Mouse (Mus musculus): ENCODE data around the gene Gpsm3. TPM values are rescaled to one million over a fixed set of nuclear protein-coding genes. Genes with fewer than 3 reads are reported as not detected.
"Not testable (repeated sequence)": the region's sequence is repeated elsewhere in the genome, so short reads cannot be mapped to it uniquely, and the experiment has no call there.

Gene Gpsm3
- 11.3 and 18.5 TPM in 2 replicates for polyA plus RNA-seq (2015; fragmentation: Nextera tagmentation; extraction: Ambion mirVana)

DNA sequence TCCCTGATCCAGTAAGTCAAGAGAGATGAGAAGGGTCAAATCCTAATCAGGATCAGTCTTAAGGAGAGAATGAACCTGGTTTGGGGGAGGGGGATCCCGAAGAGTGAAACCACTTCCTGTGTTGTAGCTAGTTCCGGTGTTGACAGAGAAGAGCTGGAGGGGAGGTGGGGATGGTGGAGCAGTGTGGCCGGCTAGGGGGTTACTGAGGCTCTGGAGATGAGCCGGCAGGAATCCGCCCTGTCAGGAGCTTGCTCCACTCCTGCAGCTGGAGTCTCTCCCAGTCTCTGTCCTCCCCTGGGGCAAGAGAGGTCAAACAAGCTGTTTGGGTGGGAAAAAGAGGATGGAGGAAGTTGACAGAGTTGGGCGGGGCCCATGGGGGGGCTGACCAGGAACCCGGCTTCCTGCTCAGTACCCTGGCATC is at the start of gene Gpsm3:
Gpsm3 (plus strand) TSS at position 126 of the 421 bp plus-strand sequence.
- H3K4me2 ChIP-seq (ENCODE audit: low read depth, low read length) = peak within 1 kb of the TSS; percentile 100
- no peaks in the 10 kb centered on the region for H3K9me3 ChIP-seq (replicated peaks; ENCODE audit: control insufficient read depth, low read length)
- no peaks in the 10 kb centered on the region for H3K27me3 ChIP-seq (ENCODE audit: control insufficient read depth, insufficient read depth, low read length)
- peak within 1 kb of the TSS; percentile 87 for H3K4me3 ChIP-seq (ENCODE audit: low read length)
- 0 out of 2 replicates have a peak, but pooled peaks cover 3% of the 10 kb centered on the region for H3K36me3 ChIP-seq (ENCODE audit: control insufficient read depth, insufficient read depth)
- WGBS = 30% methylated on average over 7 of the region's 7 CpGs
- no peak for ATAC-seq (replicated peaks; ENCODE audit: extremely low read depth, insufficient read depth, low FRiP score)
- H3K4me1 ChIP-seq (ENCODE audit: control insufficient read depth, insufficient read depth, low read length) = peaks cover 49% of the 10 kb centered on the region
- peak within 1 kb of the TSS; percentile 79 for H3K9ac ChIP-seq (ENCODE audit: low read length)
- peak within 1 kb of the TSS; percentile 88 for H3K27ac ChIP-seq (ENCODE audit: low read length)

- H3K27me3 ChIP-seq (ENCODE audit: control insufficient read depth, insufficient read depth, low read length); H3K9ac ChIP-seq (ENCODE audit: low read length); ATAC-seq (replicated peaks; ENCODE audit: extremely low read depth, insufficient read depth, low FRiP score); H3K27ac ChIP-seq (ENCODE audit: low read length); H3K36me3 ChIP-seq (ENCODE audit: control insufficient read depth, insufficient read depth); H3K9me3 ChIP-seq (replicated peaks; ENCODE audit: control insufficient read depth, low read length); H3K4me1 ChIP-seq (ENCODE audit: control insufficient read depth, insufficient read depth, low read length); H3K4me3 ChIP-seq (ENCODE audit: low read length); H3K4me2 ChIP-seq (ENCODE audit: low read depth, low read length): not testable (repeated sequence)
- 92% methylated on average over 12 of the region's 13 CpGs for WGBS
Measured at GRCm38 (mm10) chr17:34543567-34543966, 46.0 kb upstream of the Gpsm3 start.

GRCm38 (mm10) chr17:34546797-34547196 is 42.8 kb upstream of the Gpsm3 start:
- Histone ChIP-seq H3K9ac (ENCODE audit: low read length) (no peak overlapping the region), H3K36me3 (ENCODE audit: control insufficient read depth, insufficient read depth) (no peaks in the 10 kb centered on the region), H3K9me3 (replicated peaks; ENCODE audit: control insufficient read depth, low read length) (no peaks in the 10 kb centered on the region), H3K4me2 (ENCODE audit: low read depth, low read length) (no peak overlapping the region), H3K27ac (ENCODE audit: low read length) (no peak overlapping the region), H3K27me3 (ENCODE audit: control insufficient read depth, insufficient read depth, low read length) (no peaks in the 10 kb centered on the region), H3K4me3 (ENCODE audit: low read length) (no peak overlapping the region), H3K4me1 (ENCODE audit: control insufficient read depth, insufficient read depth, low read length) (no peaks in the 10 kb centered on the region)
- WGBS = 75% methylated on average over 1 of the region's 1 CpGs
- ATAC-seq (replicated peaks; ENCODE audit: extremely low read depth, insufficient read depth, low FRiP score) = no peak

DNA sequence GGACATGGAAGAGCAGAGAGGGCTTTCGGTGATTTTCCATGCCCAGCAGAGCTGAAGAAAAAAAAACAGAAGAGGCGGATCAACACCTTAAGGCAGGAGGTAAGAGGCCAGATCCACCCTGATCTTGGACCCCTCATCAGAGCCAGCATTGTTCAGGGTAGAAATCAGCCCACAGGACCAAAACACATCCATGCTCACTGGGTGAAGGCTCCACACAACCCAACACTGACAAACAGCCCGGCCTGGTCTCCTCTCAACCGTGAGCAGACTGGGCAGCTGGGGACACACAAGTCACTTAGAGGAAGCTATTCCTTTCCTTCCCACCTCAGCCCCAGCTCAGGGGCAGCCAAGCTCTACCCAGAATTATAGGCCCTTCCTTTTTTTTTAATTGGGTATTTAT is 42.0 kb upstream of the Gpsm3 start:
- Histone ChIP-seq H3K9me3 (replicated peaks; ENCODE audit: control insufficient read depth, low read length) (no peaks in the 10 kb centered on the region), H3K9ac (ENCODE audit: low read length) (no peak overlapping the region), H3K27ac (ENCODE audit: low read length) (no peak overlapping the region), H3K36me3 (ENCODE audit: control insufficient read depth, insufficient read depth) (no peaks in the 10 kb centered on the region), H3K4me1 (ENCODE audit: control insufficient read depth, insufficient read depth, low read length) (no peaks in the 10 kb centered on the region), H3K4me3 (ENCODE audit: low read length) (no peak overlapping the region), H3K27me3 (ENCODE audit: control insufficient read depth, insufficient read depth, low read length) (no peaks in the 10 kb centered on the region), H3K4me2 (ENCODE audit: low read depth, low read length) (no peak overlapping the region)
- no peak for ATAC-seq (replicated peaks; ENCODE audit: extremely low read depth, insufficient read depth, low FRiP score)
- 81% methylated on average over 4 of the region's 4 CpGs for WGBS

DNA sequence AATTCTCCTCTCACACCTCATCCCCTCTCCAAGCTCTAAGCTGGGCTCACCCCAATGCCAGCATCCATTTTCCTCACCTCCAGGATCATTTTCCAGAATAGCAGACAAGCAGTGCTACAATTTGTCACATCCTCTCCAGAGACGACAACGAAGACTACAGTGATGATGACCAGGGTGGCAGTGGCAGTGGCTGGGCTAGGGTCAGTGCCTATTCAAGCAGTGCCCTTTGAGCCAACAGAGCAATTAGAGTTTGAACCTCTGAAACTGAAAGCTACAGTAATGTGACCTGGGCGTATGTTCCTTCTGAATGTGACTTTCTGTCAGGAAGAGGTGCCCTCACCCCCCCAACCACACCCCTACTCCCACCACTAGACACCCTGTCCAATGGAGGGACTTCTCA is 40.5 kb upstream of the Gpsm3 start:
- Histone ChIP-seq H3K27me3 (ENCODE audit: control insufficient read depth, insufficient read depth, low read length) (no peaks in the 10 kb centered on the region), H3K9ac (ENCODE audit: low read length) (no peak overlapping the region), H3K36me3 (ENCODE audit: control insufficient read depth, insufficient read depth) (no peaks in the 10 kb centered on the region), H3K9me3 (replicated peaks; ENCODE audit: control insufficient read depth, low read length) (no peaks in the 10 kb centered on the region), H3K4me2 (ENCODE audit: low read depth, low read length) (no peak overlapping the region), H3K27ac (ENCODE audit: low read length) (no peak overlapping the region), H3K4me3 (ENCODE audit: low read length) (no peak overlapping the region), H3K4me1 (ENCODE audit: control insufficient read depth, insufficient read depth, low read length) (no peaks in the 10 kb centered on the region)
- ATAC-seq (replicated peaks; ENCODE audit: extremely low read depth, insufficient read depth, low FRiP score) = no peak
- 79% methylated on average over 3 of the region's 3 CpGs for WGBS

DNA sequence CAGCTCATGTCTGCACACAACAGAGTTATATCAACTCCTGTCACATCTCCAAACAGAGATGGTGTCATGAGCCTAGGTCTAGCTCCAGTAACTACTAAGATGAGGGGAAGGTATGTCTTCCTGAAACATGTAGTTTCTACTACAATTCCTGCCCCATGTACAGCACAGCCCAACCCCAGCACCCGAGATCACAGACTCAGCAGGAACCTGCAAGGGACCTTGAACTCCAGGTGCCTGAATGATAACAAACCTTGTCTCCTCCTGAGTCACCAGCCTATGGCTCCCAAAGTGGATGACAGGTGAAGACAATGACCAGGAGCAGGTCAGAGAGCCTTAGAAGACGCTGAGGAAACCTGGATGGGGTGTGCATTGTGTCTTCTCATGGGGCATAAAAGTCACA is 39.8 kb upstream of the Gpsm3 start:
- no peaks in the 10 kb centered on the region for H3K9me3 ChIP-seq (replicated peaks; ENCODE audit: control insufficient read depth, low read length)

DNA sequence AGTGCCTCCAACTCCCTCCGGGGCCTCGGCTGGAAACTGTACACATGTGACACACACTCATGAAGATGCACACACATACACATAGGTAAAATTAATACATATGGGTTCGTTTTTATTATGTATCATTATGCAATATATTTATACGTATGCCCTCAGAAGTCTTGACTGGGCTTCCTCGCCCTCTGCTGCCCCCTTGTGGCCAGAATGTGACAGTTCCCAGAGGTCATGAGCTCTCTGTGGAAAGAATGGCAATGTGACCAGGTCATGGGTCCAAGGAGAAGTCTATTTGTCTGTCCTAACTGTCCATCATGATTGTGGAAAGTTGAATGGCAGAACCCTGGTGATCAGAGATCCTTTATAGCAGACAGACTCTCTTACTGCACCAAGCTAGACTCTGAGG is 34.1 kb upstream of the Gpsm3 start:
- Histone ChIP-seq H3K4me2 (ENCODE audit: low read depth, low read length) (no peak overlapping the region), H3K36me3 (ENCODE audit: control insufficient read depth, insufficient read depth) (no peaks in the 10 kb centered on the region), H3K4me3 (ENCODE audit: low read length) (no peak overlapping the region), H3K9me3 (replicated peaks; ENCODE audit: control insufficient read depth, low read length) (0 out of 2 replicates have a peak, but pooled peaks cover 1% of the 10 kb centered on the region), H3K27me3 (ENCODE audit: control insufficient read depth, insufficient read depth, low read length) (no peaks in the 10 kb centered on the region), H3K4me1 (ENCODE audit: control insufficient read depth, insufficient read depth, low read length) (no peaks in the 10 kb centered on the region), H3K9ac (ENCODE audit: low read length) (no peak overlapping the region), H3K27ac (ENCODE audit: low read length) (no peak overlapping the region)
- WGBS = 20% methylated on average over 5 of the region's 5 CpGs
- ATAC-seq (replicated peaks; ENCODE audit: extremely low read depth, insufficient read depth, low FRiP score) = 0 out of 2 replicates have a peak, but pooled peaks have one; percentile 18

More for the DNA sequence above, 39.8 kb upstream of the Gpsm3 start:
- Histone ChIP-seq H3K9ac (ENCODE audit: low read length) (no peak overlapping the region), H3K4me1 (ENCODE audit: control insufficient read depth, insufficient read depth, low read length) (no peaks in the 10 kb centered on the region), H3K36me3 (ENCODE audit: control insufficient read depth, insufficient read depth) (no peaks in the 10 kb centered on the region), H3K27ac (ENCODE audit: low read length) (no peak overlapping the region), H3K27me3 (ENCODE audit: control insufficient read depth, insufficient read depth, low read length) (no peaks in the 10 kb centered on the region), H3K4me3 (ENCODE audit: low read length) (no peak overlapping the region), H3K4me2 (ENCODE audit: low read depth, low read length) (no peak overlapping the region)
- WGBS = 53% methylated on average over 2 of the region's 2 CpGs
- ATAC-seq (replicated peaks; ENCODE audit: extremely low read depth, insufficient read depth, low FRiP score) = no peak

DNA sequence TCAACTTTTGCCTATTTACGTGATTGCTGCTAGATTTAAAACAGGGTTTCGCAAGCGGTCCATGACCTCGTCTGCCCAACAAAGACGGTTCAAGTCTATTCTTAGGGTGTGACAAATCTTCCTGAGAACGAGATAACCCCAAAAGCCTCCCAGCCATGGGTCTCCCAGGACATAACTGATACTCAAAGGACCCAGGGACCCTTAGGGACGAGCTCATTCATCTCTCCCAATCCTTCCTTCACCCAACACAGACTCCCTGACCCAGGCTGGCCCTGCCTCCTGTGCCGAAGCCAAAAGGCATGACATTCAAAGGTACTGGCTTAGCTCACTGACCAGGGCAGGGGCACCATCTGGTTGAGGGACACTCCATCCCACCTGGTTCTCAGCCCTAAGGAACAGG is 33.2 kb upstream of the Gpsm3 start:
- no peaks in the 10 kb centered on the region for H3K27me3 ChIP-seq (ENCODE audit: control insufficient read depth, insufficient read depth, low read length)
- WGBS = 64% methylated on average over 8 of the region's 8 CpGs

DNA sequence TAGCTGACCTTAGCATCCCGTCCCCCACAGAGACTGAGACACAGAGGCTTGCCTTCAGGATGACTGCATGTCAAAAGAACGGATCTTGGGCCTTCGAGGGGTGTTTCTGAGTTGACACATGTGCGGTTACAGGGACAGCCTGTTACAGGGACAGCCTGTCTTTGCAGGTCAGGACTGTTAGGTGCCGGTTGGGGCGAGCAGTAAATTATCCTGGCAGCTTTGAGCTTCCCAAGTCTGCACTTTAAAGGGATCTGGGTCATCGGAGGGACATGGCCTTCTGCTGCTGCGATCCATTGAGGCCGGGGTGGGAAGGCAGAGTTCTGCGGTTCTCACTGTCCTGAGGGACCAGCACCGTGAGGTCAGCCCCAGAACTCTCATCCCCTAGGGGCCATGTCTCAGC is 32.2 kb upstream of the Gpsm3 start:
- ATAC-seq (replicated peaks; ENCODE audit: extremely low read depth, insufficient read depth, low FRiP score) = no peak
- 69% methylated on average over 11 of the region's 11 CpGs for WGBS
- Histone ChIP-seq H3K4me3 (ENCODE audit: low read length) (no peak overlapping the region), H3K9ac (ENCODE audit: low read length) (no peak overlapping the region), H3K9me3 (replicated peaks; ENCODE audit: control insufficient read depth, low read length) (0 out of 2 replicates have a peak, but pooled peaks cover 2% of the 10 kb centered on the region), H3K4me1 (ENCODE audit: control insufficient read depth, insufficient read depth, low read length) (no peaks in the 10 kb centered on the region), H3K27me3 (ENCODE audit: control insufficient read depth, insufficient read depth, low read length) (no peaks in the 10 kb centered on the region), H3K27ac (ENCODE audit: low read length) (no peak overlapping the region), H3K36me3 (ENCODE audit: control insufficient read depth, insufficient read depth) (no peaks in the 10 kb centered on the region), H3K4me2 (ENCODE audit: low read depth, low read length) (no peak overlapping the region)

More for the DNA sequence above, 33.2 kb upstream of the Gpsm3 start:
- H3K4me1 ChIP-seq (ENCODE audit: control insufficient read depth, insufficient read depth, low read length) = no peaks in the 10 kb centered on the region
- 0 out of 2 replicates have a peak, but pooled peaks cover 2% of the 10 kb centered on the region for H3K9me3 ChIP-seq (replicated peaks; ENCODE audit: control insufficient read depth, low read length)
- ATAC-seq (replicated peaks; ENCODE audit: extremely low read depth, insufficient read depth, low FRiP score) = no peak
- H3K4me3 ChIP-seq (ENCODE audit: low read length) = no peak overlapping the region
- H3K27ac ChIP-seq (ENCODE audit: low read length) = no peak overlapping the region
- H3K9ac ChIP-seq (ENCODE audit: low read length) = no peak overlapping the region
- no peaks in the 10 kb centered on the region for H3K36me3 ChIP-seq (ENCODE audit: control insufficient read depth, insufficient read depth)
- H3K4me2 ChIP-seq (ENCODE audit: low read depth, low read length) = no peak overlapping the region

Measured in heart, embryonic 16.5 days (tissue).